Mouse (Mus musculus): Measurements from ENCODE around the gene Gtse1.

DNA sequence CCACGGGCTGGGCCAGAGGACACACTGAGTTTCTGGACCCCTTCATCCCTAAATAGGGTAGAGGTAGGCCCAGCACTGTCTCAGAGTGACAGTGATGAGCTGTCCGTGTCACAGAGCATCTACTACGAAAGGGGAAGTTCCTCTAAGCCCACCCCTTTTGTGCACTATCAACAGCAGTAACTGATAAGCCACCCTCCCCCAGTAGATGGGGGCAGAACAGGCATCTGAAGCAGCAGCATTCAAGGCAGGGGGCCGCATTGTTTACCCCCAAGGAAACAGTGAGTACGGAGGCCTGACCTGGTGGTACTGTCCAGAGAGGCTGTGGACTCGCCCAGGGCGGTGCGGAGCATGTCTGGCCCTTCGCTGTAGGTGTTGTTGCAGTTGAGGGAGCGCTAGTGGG is 43.0 kb downstream of the Gtse1 start:
- TF ChIP-seq POLR2A (IDR thresholded peaks at IDR 0.05; ENCODE audit: extremely low read depth, insufficient read depth, low read length) (no peak), CTCF (IDR thresholded peaks at IDR 0.05; ENCODE audit: extremely low read depth, insufficient read depth, low read length) (no peak)
